Mouse (Mus musculus) kidney, adult 18-20 months (tissue): ENCODE results near the gene Tcea3.

Source experiments
- DNase-seq: peaks from one replicate; pipeline ENCODE4 v3.0.0; 2021

Tcea3 gene

DNA sequence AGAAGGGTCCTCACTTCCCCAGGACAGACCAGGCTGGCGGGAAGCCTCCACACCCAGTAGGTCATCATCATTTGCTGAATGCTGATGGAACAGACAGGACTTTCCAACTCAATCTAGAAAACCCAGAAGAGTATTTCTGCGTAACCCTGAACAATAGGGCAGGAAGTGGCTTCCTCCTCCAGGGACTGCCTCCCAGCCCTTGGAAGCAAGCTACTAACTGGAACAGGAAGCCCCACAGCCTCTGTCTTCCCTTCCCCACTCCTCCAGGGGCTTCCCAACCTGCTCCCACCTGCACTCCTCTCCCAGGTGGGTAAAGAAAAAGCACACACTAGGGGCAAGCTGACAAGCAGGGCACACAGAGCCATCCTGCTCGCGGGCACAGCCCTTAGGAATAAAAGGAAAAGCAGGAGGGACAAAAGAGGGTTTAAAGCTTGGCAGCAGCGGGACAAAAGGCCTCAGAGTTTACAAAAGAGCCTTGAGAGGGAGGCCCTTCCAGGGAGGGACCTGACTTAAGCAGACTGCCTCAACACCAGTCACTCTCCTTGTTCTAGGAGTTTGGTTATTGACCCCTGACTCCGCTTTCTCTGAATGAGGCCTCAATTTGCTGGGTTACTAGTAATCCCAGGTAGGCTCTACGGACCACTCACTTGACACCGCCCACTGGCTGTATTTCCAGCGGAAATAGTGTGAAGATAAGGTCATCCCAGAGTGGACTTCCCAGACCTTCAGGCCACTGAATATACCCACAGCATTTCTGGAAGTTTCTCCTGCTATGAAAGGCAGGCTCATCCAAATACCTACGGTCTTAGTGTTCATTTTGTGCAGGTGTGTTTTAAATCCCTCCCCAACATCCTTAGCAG, 35.3 kb downstream of the Tcea3 start:
- no peak for DNase-seq

DNA sequence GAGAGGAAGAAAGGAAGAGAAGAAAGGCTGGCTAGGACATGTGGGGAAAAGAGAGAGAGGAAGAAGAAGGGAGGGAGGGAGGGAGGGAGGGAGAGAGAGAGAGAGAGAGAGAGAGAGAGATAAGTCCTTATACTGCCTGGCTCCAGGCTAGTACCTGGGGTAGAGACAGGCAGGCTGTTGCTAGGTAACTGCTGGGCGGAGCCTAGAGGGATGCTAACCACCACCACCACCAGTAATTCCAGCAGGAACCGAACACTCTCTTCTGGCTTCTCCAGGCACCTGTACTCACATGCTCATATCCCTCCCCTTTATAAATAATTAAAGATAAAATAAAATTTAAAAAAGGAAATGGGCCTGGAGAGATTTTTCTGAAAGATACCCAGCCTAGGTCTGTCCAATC, 36.3 kb downstream of the Tcea3 start:
- DNase-seq, result no peak

DNA sequence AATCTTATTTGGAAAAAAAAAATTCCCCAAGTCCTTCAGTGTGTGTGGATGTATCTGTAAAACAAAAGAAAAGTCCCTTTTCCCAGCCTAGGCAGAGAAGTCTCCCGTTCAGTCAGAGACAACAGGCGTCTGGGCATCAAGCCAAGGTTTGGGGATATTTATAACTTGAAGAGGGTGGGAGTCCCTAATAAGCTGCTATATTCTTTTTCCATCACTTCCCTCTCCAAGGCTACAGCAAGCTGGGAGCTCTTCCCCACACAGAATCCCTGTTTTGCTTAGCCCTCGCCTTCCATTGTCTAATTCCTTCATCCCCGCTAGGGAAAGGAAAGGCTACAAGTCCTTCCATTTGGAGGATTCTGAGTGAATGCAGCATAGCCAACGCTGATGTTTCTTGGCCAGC, 36.9 kb downstream of the Tcea3 start, which contains the start of gene Zfp46:
Gene Zfp46 (plus strand): TSS at position 229 of the 400 bp plus-strand sequence.
- peak; percentile 55 for DNase-seq

DNA sequence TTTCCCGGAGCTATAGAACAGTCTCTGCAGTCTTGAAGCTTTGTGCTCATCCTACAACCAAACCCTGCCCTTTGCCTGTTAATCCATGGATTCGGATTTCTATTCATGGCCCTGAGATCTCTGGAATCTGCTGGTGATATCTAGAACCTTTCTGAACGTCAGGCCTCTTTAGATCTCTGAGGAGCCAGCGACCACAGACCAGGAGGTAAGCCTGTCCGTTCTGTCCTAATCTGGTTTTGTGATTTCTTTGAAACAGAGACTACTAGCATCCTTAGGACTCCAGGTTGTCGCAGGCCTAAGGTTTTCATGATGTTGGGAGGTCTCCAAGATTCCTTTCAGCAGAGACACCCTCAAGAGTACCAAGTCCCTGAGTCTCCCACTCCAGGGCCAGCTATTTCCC, 37.4 kb downstream of the Tcea3 start:
- no peak for DNase-seq

DNA sequence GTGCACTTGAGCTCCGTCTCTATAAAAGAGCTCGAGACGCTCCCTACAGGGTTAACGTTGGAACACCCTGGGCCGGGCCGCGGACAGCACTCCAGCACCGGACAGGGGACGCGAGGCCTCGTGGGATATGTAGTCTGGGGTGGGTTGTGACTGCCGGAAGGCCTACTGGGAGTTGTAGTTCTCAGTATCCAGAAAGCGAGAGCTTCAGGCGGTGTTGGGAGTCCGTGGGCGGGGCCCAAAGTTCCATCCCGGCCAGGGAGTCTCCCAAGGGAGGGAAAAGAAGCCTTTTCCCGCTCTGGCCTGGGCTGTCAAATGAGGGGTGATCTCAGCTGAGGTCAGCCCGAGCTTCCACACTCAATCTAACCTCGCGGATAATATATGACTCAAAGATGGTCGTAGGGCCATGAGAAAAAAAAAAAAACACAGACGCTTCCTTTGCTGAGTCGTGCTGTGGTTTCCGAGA, 37.9 kb downstream of the Tcea3 start:
- DNase-seq, result peak; percentile 93

DNA sequence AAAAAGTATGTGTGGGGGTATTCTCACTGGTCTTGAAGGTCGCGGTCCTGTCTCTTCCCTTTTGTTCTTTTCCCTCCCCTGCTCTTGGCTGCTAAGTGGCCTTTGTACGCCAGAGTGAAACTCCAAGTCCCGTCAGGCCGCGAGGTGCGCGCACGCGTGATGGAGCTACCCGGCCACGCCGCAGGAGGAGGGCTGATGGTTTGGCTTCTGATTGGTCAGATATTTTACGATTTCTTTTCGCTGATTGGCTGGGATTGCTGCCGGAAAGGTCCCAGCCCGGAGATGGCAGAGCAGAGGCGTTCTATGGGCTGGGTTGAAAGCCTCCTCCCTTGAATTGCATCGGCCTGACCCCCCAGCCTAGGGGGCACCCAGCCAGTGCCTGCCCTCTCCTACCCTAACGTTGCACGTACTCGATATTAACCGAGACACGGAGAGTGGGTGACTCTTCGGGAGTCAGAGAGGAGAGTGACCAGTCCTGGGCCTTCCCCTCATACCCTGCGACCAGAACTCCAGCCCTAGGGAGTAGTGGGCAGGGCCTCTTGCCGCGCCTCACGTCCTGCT, 38.4 kb downstream of the Tcea3 start:
- DNase-seq, result peak; percentile 95

DNA sequence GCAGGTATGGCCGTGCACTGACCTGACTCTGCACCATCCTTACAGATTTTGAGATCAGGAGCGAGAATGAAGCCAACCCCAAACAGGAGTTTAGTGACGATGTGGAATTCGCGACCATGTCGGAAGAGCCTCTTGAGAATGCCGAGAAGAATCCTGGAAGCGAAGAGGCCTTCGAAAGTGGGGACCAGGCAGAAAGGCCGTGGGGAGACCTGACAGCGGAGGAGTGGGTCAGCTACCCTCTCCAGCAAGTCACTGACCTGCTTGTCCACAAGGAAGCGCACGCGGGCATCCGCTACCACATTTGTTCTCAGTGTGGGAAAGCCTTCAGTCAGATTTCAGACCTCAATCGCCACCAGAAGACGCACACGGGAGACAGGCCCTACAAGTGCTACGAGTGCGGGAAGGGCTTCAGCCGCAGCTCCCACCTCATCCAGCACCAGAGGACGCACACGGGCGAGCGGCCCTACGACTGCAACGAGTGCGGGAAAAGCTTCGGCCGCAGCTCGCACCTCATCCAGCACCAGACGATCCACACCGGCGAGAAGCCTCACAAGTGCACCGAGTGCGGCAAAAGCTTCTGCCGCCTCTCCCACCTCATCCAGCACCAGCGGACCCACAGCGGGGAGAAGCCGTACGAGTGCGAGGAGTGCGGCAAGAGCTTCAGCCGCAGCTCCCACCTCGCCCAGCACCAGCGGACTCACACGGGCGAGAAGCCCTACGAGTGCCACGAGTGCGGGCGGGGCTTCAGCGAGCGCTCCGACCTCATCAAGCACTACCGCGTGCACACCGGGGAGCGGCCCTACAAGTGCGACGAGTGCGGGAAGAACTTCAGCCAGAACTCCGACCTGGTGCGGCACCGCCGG, 42.6 kb downstream of the Tcea3 start:
- DNase-seq, result no peak

DNA sequence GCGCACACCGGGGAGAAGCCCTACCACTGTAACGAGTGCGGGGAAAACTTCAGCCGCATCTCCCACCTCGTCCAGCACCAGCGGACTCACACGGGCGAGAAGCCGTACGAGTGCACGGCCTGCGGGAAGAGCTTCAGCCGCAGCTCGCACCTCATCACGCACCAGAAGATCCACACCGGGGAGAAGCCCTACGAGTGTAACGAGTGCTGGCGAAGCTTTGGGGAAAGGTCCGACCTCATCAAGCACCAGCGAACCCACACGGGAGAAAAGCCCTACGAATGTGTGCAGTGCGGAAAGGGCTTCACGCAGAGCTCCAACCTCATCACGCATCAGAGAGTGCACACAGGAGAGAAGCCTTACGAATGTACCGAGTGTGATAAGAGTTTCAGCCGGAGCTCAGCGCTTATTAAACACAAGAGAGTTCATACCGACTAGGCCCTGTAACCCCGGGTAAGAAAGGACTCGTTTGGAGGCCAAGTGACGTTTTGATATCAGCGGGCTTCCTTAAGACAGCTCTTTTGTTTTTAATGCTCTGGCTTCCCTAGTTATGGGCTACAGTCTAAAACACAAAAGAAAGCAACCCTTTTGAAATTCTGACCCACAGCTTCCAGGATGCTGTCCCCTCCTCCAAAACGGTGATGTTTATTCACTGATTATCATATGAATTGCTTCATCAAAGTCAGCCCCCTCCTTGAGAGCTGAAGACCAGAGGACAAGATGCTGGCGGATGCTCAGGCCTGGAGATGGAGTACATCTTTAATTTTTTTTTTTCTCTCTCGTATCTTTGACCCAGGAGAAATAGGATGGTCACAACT, 43.5 kb downstream of the Tcea3 start:
- no peak for DNase-seq

DNA sequence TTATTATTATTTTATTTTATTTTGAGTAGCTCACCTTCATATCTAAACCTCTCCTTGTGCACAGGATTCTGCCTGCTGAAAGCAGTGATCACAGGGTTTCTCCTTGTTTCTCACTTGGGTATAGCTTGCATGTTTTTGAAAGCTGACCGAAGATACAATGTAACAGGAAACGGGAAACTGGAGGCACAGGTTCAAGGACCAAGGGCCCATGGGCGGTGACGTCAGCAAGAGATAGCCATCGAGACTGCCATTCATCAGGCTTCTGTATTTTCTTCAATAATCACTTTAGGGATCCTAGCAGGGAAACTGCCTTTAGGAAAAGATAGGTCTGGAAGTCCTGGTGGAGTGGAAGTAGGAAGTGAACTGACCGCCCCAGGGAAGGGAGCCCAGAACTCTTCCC, 44.2 kb downstream of the Tcea3 start:
- DNase-seq, result no peak

DNA sequence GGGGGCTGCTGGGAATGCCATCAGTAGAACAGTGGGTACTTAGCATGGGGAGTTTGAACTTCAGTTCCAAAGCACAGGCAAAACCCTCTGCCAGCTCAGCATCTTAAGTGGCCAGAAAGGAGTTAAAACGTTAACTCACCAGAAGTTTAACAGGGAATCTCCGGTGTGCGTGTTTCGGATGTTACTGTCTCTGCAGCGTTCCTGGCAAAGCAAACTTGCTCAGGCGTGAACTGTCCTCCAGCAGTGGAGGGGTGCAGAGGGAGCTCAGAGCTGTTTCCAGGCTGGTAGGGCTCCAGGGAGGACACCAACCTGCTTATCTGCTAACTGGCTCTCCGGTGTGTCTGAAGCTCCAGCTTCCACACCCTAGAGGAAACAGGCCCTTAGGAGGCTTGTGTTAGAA, 48.4 kb downstream of the Tcea3 start:
- peak; percentile 53 for DNase-seq

DNA sequence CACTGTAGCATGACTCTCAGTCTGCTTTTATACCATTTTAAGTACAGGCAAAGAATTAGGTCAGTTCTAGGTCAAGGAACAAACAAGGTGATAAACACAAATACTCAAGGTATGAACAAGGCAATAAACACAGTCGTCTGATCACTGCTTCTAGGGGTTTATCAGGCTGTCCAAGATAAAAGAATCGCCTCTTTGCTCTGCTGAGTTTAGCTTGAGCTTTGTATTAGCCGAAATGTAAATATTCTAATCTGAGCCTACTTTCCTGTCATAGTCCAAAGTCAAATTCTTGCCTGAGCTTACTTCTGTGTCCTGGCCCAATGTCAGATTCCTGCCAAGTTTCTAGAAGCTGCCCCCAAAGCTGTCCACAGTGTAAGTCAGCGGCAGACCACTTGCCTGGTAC, 54.9 kb downstream of the Tcea3 start:
- no peak for DNase-seq

DNA sequence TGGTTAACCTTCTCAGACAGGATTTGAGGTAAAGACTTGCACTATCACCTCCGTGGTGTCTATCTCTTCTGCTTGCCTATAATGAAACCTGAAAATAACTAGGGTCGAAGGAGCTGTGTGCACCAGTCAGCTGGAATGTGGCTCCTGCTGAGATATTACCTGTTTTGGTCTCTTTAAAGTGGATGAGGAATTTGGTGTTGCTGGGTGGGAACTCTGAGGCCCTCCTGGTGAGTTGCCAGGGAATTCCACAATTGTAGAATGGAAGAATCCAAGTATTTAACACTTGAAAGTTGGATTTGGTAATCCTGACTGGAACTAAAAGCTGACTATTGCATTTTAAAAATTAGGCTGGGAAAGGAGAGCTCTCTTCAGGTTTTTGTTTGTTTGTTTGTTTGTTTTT, 56.7 kb downstream of the Tcea3 start:
- peak; percentile 20 for DNase-seq

DNA sequence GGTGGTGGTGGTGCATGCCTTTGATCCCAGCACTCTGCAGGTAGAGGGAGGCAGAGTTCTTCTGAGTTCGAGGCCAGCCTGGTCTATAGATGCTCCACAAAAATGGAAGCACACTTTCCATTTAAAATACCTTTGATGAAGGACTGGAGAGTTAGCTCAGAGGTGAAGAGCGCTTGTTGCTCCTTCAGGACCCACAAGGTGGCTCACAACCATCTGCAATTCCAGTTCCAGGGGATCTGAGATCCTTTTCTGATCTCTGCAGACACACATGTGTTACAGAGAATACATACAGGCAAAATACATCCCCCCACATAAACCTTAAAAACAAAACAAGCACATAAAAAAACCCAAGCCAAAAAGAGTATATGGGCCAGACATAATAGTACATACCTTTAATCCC, 60.8 kb downstream of the Tcea3 start:
- no peak for DNase-seq

DNA sequence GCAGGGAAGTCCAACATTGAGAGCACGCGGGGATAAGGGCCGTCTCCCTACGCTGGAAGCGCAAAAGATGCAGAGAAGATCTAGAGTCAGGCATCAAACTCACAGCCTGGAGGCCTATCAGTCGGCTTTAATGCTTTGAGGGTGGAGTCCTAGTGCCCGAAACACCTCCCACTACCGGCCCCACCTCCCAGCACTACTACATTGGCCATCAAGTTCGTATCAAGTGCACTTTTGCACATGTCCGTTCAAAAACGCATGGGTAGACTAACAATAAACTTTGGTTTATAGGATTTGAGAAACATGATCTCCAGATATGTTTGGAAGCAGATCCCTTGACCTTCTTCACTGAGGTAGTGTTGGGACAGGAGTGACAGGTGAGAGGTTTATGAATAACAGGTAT, 62.3 kb downstream of the Tcea3 start:
- peak; percentile 63 for DNase-seq

DNA sequence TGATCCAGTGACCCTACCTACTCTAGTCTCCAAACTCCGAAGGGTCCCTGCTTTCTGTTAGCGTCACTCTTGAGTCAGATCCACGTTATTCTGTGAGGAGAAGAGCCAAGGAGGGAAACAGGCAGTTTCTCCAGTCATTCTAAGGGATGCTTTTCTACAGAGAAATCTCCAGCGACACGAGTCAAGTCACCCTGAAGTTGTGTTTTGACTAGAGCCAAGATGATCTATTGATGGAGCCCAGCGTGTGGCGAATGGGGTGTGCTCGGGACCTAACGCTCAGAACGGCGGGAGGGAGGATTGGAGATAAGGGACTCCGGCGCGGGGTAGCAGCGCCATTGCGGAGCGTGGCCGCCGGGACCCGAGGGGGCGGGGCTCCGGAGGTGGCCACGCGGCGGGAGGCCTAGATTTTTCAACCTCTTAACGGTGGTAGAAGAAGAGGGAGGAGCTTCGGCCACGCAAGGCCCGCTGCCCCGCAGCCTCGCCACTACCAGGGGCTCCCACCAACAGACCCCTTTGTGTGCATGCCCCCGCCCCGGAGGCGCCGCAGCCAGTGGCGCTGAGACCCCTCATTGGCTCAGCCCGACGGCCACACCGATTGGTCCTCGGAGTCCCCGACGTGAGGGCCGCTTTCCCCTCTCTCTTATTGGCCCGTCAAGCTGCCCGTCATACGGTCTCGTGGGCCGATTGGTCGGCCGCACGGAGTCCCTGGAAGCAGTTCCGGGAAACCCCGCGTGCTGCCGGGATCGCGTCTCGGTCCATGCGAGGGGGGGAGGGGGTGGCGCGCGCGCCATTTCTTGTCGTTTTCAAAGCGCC, 62.9 kb downstream of the Tcea3 start, which contains the start of gene Hnrnpr:
Gene Hnrnpr (plus strand): TSS at position 714 of the 813 bp plus-strand sequence.
- DNase-seq, result peak; percentile 99

DNA sequence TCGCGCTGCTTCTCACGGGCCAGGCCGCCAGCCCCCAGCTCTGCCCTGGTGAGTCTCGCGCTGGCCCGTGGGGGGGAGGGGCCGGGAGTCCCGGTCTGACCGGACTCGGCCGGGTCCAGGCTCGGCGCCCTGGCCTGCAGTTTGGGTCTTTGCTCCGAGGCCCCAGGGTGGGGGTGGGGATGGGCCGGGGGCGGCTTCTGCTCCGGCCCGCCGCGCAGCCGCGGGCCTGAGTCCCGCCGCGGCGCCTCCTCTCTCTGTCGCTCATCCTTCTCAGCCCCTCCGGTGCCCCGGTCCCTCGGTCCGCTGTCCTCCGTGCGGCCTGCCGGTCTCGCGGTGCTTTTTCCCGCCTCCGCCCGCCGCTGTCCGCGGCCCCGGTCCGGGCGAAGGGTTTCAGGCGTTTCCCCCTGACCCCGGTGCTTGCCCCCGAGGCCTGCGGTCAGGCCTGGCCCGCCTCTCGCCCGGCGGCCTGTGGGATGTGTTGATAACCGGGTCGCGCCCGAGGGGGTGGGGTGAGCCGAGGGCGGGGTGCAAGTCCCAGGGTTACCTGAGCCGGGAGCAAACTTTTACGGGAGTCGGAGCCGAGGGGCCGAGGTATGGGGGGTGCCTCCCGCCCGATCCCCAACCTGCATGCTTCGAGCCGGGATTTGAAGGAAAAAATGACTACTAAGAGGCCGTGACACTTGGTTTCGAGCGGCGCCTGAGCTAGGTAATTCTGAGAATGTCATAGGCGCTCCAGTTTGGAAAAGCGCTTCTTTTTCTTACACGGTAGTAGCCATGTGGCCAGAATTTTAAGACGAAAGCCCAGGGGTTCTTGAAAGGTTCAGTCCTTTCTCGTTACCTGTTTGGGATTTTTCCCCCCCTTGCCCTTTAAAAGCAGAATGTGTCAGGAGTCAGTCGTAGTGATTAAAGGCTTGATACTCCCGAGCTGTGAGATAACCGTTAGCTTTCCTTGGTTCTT, 63.8 kb downstream of the Tcea3 start:
- DNase-seq, result peak; percentile 75

DNA sequence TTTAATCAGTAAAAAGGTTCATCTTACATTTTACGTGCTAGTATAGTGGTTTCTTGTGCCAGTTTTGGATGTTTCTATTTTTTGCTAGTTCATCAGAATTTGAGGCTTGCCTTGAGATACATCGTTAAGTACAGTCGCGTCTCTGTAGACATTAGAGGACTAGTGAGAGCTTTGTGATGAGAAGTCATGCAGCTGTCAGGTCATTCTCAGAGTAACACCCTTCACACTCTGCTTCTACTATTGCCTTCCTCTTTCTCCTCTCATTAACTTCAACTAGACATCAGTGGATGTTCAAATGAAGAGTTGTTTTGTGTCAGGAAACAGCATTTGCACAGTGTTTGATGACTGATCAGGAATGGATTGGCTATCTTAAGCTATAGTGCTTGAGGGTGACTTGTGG, 65.1 kb downstream of the Tcea3 start:
- DNase-seq, result no peak

DNA sequence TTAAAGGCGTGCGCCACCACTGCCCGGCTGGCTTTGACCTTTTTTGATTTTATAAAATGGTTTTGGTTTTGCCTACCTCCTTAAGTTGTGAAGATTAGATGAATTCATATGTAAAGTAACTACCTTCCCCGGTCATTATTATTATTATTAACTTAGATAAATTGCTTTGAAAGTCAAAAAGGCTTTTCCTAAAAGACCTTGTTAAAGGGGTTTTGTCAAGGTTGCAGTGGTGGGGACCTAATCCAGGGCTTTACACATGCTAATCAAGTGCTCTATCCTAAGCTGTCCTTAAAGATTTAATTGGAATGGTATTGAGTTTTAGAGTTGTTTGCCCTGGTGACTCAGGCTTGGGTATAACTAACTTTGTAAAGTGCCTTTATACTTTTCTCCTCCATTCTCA, 70.1 kb downstream of the Tcea3 start:
- DNase-seq, result no peak

DNA sequence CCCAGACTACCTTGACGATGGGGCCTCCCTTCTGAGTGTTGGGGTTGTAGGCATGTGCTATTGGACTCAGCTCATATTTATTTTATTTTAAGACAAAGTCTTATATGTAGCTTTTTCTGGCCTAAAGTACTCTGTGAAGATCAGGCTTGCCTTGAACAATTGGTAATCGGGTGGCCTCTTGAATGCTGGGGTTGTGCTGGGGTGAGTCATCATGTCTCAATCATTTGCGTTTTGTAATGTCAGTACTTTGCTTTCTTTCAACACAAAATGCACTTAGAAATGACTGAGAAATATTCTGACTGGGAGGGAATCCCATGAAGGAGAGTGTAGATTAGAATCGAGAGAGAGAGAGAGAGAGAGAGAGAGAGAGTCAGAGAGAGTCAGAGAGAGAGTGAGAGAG, 72.5 kb downstream of the Tcea3 start:
- DNase-seq, result no peak

DNA sequence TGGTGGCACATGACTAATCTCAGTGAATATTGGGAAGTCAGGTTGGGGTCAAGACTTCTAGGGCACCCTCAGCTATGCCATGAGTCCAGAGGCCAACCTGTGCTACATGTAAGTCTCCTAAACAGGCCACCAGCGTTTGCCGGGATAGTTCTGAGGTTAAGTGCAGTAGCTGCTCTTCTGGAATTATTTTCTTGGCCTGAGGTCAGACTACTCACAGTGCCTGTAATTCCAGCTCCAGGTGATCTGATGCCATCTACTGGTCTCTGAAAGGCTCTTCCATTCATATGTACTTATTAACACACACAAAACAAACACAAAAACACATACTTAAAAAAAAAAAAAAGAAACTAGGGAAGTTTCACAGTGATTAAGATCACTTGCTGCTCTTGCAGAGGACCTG, 76.7 kb downstream of the Tcea3 start:
- DNase-seq, result peak; percentile 23
